Mouse (Mus musculus) B cell, adult 67 days (primary cell): ENCODE results near the gene Zbp1. TPM values are rescaled to one million over a fixed set of nuclear protein-coding genes. Genes with fewer than 3 reads are reported as not detected.

Experiments used
- total RNA-seq, 2 experiments: library from RNA; stranded (reverse); gene quantifications; 4 replicates each; pipeline ENCODE4 v1.2.4; 2023

Gene Zbp1
- 10 to 100 TPM; 33.7 to 41.1 TPM for total RNA-seq

DNA sequence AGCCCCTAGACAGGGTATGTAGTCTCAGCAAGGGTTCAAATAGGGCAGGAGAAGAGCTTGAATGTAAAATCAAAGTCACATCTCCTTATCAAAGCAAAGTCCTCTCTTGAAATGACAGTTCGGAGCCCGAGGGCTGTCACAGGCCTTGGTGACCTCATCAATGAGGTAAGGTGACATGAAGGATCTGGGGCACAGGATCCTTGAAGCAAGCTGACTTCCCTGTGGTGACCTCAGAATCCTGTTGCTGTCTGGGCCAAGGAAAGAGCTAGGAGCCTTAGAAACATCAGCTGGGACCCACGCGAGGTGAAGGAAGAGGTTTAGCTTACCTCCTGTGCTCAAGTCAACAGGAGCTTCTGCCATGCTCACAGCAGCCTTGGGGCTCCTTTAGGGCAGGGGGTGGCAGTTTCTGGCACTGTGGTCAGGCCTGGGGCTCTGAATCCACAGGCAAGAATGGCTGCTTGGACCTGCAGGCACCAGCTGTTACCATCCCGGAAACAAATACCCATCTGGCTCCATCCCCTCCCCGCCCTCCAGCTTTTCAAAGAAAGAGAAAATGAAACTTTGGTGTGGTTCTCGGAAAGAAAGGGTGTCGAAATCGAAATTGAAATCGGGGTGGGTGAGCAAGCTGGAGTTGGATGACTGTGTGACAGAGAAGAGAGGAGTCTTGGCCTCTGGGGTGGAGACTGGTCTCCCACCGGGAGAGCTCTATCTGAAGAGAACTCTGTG is at the start of gene Zbp1:
Gene Zbp1, minus strand, starts transcription at position 508 of the 726 bp plus-strand sequence.

Other genes starting within 250 kb of the Zbp1 start
- under 1 TPM; 0.59 to 0.70 TPM for gene Spo11, start 241.2 kb downstream of the Zbp1 start, total RNA-seq
- gene Rae1, start 218.8 kb downstream of the Zbp1 start, total RNA-seq = 10 to 100 TPM; 89.0 to 99.2 TPM
- gene Rbm38, start 198.4 kb downstream of the Zbp1 start, total RNA-seq = 100 to 1,000 TPM; 159 to 183 TPM
- gene Ctcfl, start 99.4 kb downstream of the Zbp1 start, total RNA-seq = not detected
- not detected for gene Pck1, start 65.9 kb downstream of the Zbp1 start, total RNA-seq
- 1 to 10 TPM; 1.4 to 2.8 TPM for gene Pmepa1, start 57.6 kb upstream of the Zbp1 start, total RNA-seq